Mouse (Mus musculus) ovary, postnatal 36 days (tissue): ENCODE results near the gene Tmcc1.

ENCODE experiments used
- DNase-seq: peaks from one replicate; pipeline ENCODE4 v3.0.0; 2022; ENCODE audit warnings: low spot score, mixed read lengths

Gene Tmcc1

GRCm38 (mm10) chr6:115992981-115993380 is 200.3 kb downstream of the Tmcc1 start:
- DNase-seq = no peak

GRCm38 (mm10) chr6:115991881-115992620 is 201.2 kb downstream of the Tmcc1 start:
- DNase-seq = no peak

GRCm38 (mm10) chr6:115991108-115991880 is 202.0 kb downstream of the Tmcc1 start:
- DNase-seq = no peak

- DNase-seq = no peak
These were observed 202.8 kb downstream of the Tmcc1 start for GRCm38 (mm10) chr6:115990479-115990878.

GRCm38 (mm10) chr6:115990056-115990455 is 203.2 kb downstream of the Tmcc1 start:
- no peak for DNase-seq

- no peak for DNase-seq
These were observed 203.7 kb downstream of the Tmcc1 start for GRCm38 (mm10) chr6:115989607-115990006.

GRCm38 (mm10) chr6:115989032-115989431 is 204.3 kb downstream of the Tmcc1 start:
- DNase-seq = no peak

- no peak for DNase-seq
These were observed 206.1 kb downstream of the Tmcc1 start for GRCm38 (mm10) chr6:115987096-115987747.

- DNase-seq = no peak
These were observed 206.7 kb downstream of the Tmcc1 start for GRCm38 (mm10) chr6:115986472-115987095.

- DNase-seq = no peak
These were observed 207.7 kb downstream of the Tmcc1 start for GRCm38 (mm10) chr6:115985622-115986021.

- no peak for DNase-seq
These were observed 208.7 kb downstream of the Tmcc1 start for GRCm38 (mm10) chr6:115984580-115984979.

- DNase-seq = no peak
These were observed 209.8 kb downstream of the Tmcc1 start for GRCm38 (mm10) chr6:115983306-115984038.

- no peak for DNase-seq
These were observed 210.4 kb downstream of the Tmcc1 start for GRCm38 (mm10) chr6:115982889-115983288.

GRCm38 (mm10) chr6:115978596-115978995 is 214.7 kb downstream of the Tmcc1 start:
- no peak for DNase-seq

GRCm38 (mm10) chr6:115977810-115978209 is 215.5 kb downstream of the Tmcc1 start:
- no peak for DNase-seq

- DNase-seq = no peak
These were observed 217.7 kb downstream of the Tmcc1 start for GRCm38 (mm10) chr6:115975606-115976005.

- DNase-seq = no peak
These were observed 219.2 kb downstream of the Tmcc1 start for GRCm38 (mm10) chr6:115973881-115974662.

- no peak for DNase-seq
These were observed 220.0 kb downstream of the Tmcc1 start for GRCm38 (mm10) chr6:115973139-115973875.

GRCm38 (mm10) chr6:115972083-115972764 is 221.1 kb downstream of the Tmcc1 start:
- no peak for DNase-seq
